Mouse (Mus musculus): ENCODE measurements around the gene Fbxo6.
A peak's percentile ranks its signal among the peaks of the same experiment; 100 is the strongest.
"Not testable (repeated sequence)": the region's sequence is repeated elsewhere in the genome, so short reads cannot be mapped to it uniquely, and the experiment has no call there.

Fbxo6 gene

GRCm38 (mm10) chr4:148121982-148122693 is 29.8 kb downstream of the Fbxo6 start:
- DNase-seq, result peak; percentile 27 to 56

- DNase-seq, result no peak
Measured at GRCm38 (mm10) chr4:148121362-148121761, 30.6 kb downstream of the Fbxo6 start.

- no peak for DNase-seq
Measured at GRCm38 (mm10) chr4:148120555-148120954, 31.4 kb downstream of the Fbxo6 start.

GRCm38 (mm10) chr4:148119578-148119977 is 32.4 kb downstream of the Fbxo6 start:
- DNase-seq, result not testable (repeated sequence)

- no peak for DNase-seq
Measured at GRCm38 (mm10) chr4:148117392-148117791, 34.5 kb downstream of the Fbxo6 start.

GRCm38 (mm10) chr4:148116657-148117056 is 35.3 kb downstream of the Fbxo6 start:
- DNase-seq, result peak in 1 of 2 experiments; percentile 28

- DNase-seq, result peak; percentile 72 to 80
Measured at GRCm38 (mm10) chr4:148115467-148115866, 36.5 kb downstream of the Fbxo6 start.

- DNase-seq, result peak; percentile 91 to 92
Measured at GRCm38 (mm10) chr4:148114758-148115391, 37.1 kb downstream of the Fbxo6 start.

- no peak for DNase-seq
Measured at GRCm38 (mm10) chr4:148112519-148112918, 39.4 kb downstream of the Fbxo6 start.

- no peak for DNase-seq
Measured at GRCm38 (mm10) chr4:148109215-148109614, 42.7 kb downstream of the Fbxo6 start.

- peak in 1 of 2 experiments; percentile 9 for DNase-seq
Measured at GRCm38 (mm10) chr4:148108565-148109100, 43.3 kb downstream of the Fbxo6 start.

- peak; percentile 44 to 68 for DNase-seq
Measured at GRCm38 (mm10) chr4:148107621-148108291, 44.2 kb downstream of the Fbxo6 start.

- no peak for DNase-seq
Measured at GRCm38 (mm10) chr4:148104146-148104545, 47.8 kb downstream of the Fbxo6 start.

GRCm38 (mm10) chr4:148101801-148102527 is 50.0 kb downstream of the Fbxo6 start:
- peak; percentile 71 to 82 for DNase-seq

- DNase-seq, result no peak
Measured at GRCm38 (mm10) chr4:148098666-148099065, 53.3 kb downstream of the Fbxo6 start.

GRCm38 (mm10) chr4:148097936-148098335 is 54.0 kb downstream of the Fbxo6 start:
- DNase-seq, result no peak

Measured in kidney, postnatal 4 days (tissue).